Mouse (Mus musculus): ENCODE measurements around the gene Ndufa13.

GRCm38 (mm10) chr8:69876967-69877366 is 25.4 kb downstream of the Ndufa13 start:
- no peak for TF ChIP-seq CTCF (IDR thresholded peaks at IDR 0.05; ENCODE audit: low read depth)
- no peak for TF ChIP-seq EP300 (IDR thresholded peaks at IDR 0.05; ENCODE audit: low read depth)
